Mouse (Mus musculus): Measurements from ENCODE around the gene Mark1. TPM values are rescaled to one million over a fixed set of nuclear protein-coding genes. Genes with fewer than 3 reads are reported as not detected.

Mark1 gene
- polyA plus RNA-seq, 1 experiment from 2014 or later = 15.0 TPM

- Histone ChIP-seq H3K9ac (replicated peaks; ENCODE audit: low read depth, low read length) (no peak overlapping the region), H3K4me2 (ENCODE audit: low read length) (no peak overlapping the region), H3K9me3 (ENCODE audit: control insufficient read depth, low read length) (no peaks in the 10 kb centered on the region), H3K36me3 (ENCODE audit: control insufficient read depth, insufficient read depth) (no peaks in the 10 kb centered on the region), H3K27ac (ENCODE audit: low read length) (no peak overlapping the region), H3K4me3 (replicated peaks; ENCODE audit: low read length) (no peak overlapping the region), H3K27me3 (replicated peaks; ENCODE audit: control insufficient read depth, insufficient read depth, low read length) (no peaks in the 10 kb centered on the region), H3K4me1 (replicated peaks; ENCODE audit: control insufficient read depth, insufficient read depth, low read length) (0 out of 2 replicates have a peak, but pooled peaks cover 4% of the 10 kb centered on the region)
- 41% methylated on average over 8 of the region's 8 CpGs for WGBS
- no peak for ATAC-seq
Measured at GRCm38 (mm10) chr1:184972214-184972776, 27.1 kb downstream of the Mark1 start.

GRCm38 (mm10) chr1:184969374-184969773, 30.0 kb downstream of the Mark1 start:
- Histone ChIP-seq H3K4me2 (ENCODE audit: low read length) (no peak overlapping the region), H3K27ac (ENCODE audit: low read length) (no peak overlapping the region), H3K4me1 (replicated peaks; ENCODE audit: control insufficient read depth, insufficient read depth, low read length) (peaks cover 14% of the 10 kb centered on the region), H3K27me3 (replicated peaks; ENCODE audit: control insufficient read depth, insufficient read depth, low read length) (no peaks in the 10 kb centered on the region), H3K36me3 (ENCODE audit: control insufficient read depth, insufficient read depth) (no peaks in the 10 kb centered on the region), H3K9ac (replicated peaks; ENCODE audit: low read depth, low read length) (no peak overlapping the region), H3K9me3 (ENCODE audit: control insufficient read depth, low read length) (no peaks in the 10 kb centered on the region), H3K4me3 (replicated peaks; ENCODE audit: low read length) (no peak overlapping the region)
- 91% methylated on average over 4 of the region's 4 CpGs for WGBS
- ATAC-seq = no peak

- Histone ChIP-seq H3K9me3 (ENCODE audit: control insufficient read depth, low read length) (peaks cover 6% of the 10 kb centered on the region), H3K4me2 (ENCODE audit: low read length) (no peak overlapping the region), H3K9ac (replicated peaks; ENCODE audit: low read depth, low read length) (no peak overlapping the region; the same call in 1 of the 2 replicates), H3K27me3 (replicated peaks; ENCODE audit: control insufficient read depth, insufficient read depth, low read length) (no peaks in the 10 kb centered on the region), H3K27ac (ENCODE audit: low read length) (no peak overlapping the region), H3K4me3 (replicated peaks; ENCODE audit: low read length) (no peak overlapping the region), H3K4me1 (replicated peaks; ENCODE audit: control insufficient read depth, insufficient read depth, low read length) (peaks cover 14% of the 10 kb centered on the region), H3K36me3 (ENCODE audit: control insufficient read depth, insufficient read depth) (no peaks in the 10 kb centered on the region; the same call in 1 of the 2 replicates)
- ATAC-seq = 0 out of 2 replicates have a peak, but pooled peaks have one; percentile 38
- 65% methylated on average over 12 of the region's 12 CpGs for WGBS
Measured at GRCm38 (mm10) chr1:184965682-184966360, 33.5 kb downstream of the Mark1 start.

DNA sequence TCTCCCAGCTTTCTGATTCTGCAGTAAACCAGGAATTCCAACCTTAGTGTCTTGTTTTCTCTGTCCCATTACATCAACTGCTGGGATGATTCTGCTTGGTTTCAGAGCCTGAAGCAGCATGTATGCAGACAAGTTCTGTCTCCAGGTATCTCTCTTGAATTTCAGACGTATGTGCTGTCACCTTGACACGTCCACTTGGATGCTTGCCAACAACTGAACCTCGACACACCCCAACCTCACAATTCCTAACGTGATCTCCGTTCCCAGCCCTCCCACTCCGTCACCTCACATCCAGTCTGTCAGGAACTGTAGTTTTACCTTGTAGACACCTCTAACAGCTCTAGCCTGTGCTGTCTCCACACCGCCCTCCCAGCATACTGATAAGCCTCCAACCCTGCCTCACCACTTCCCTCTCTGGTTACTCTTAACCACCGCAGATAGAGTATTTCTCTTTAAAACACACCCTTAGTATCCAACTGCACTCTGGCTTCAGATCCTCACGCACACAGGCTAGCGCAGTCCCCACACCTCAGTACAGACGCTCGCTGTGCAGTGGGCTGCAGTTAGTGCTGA, 36.2 kb downstream of the Mark1 start:
- H3K4me1 ChIP-seq (replicated peaks; ENCODE audit: control insufficient read depth, insufficient read depth, low read length) = peaks cover 13% of the 10 kb centered on the region
- no peak overlapping the region for H3K27ac ChIP-seq (ENCODE audit: low read length)
- 81% methylated on average over 12 of the region's 12 CpGs for WGBS
- no peaks in the 10 kb centered on the region; the same call in 1 of the 2 replicates for H3K36me3 ChIP-seq (ENCODE audit: control insufficient read depth, insufficient read depth)
- ATAC-seq = no peak
- H3K27me3 ChIP-seq (replicated peaks; ENCODE audit: control insufficient read depth, insufficient read depth, low read length) = no peaks in the 10 kb centered on the region
- H3K9ac ChIP-seq (replicated peaks; ENCODE audit: low read depth, low read length) = no peak overlapping the region
- H3K4me2 ChIP-seq (ENCODE audit: low read length) = no peak overlapping the region
- no peak overlapping the region for H3K4me3 ChIP-seq (replicated peaks; ENCODE audit: low read length)
- H3K9me3 ChIP-seq (ENCODE audit: control insufficient read depth, low read length) = peaks cover 6% of the 10 kb centered on the region

GRCm38 (mm10) chr1:184961853-184962252, 37.5 kb downstream of the Mark1 start:
- 89% methylated on average over 5 of the region's 5 CpGs for WGBS
- Histone ChIP-seq H3K27ac (ENCODE audit: low read length) (no peak overlapping the region), H3K9me3 (ENCODE audit: control insufficient read depth, low read length) (peaks cover 11% of the 10 kb centered on the region), H3K36me3 (ENCODE audit: control insufficient read depth, insufficient read depth) (no peaks in the 10 kb centered on the region; the same call in 1 of the 2 replicates), H3K4me3 (replicated peaks; ENCODE audit: low read length) (no peak overlapping the region), H3K9ac (replicated peaks; ENCODE audit: low read depth, low read length) (no peak overlapping the region), H3K27me3 (replicated peaks; ENCODE audit: control insufficient read depth, insufficient read depth, low read length) (no peaks in the 10 kb centered on the region), H3K4me1 (replicated peaks; ENCODE audit: control insufficient read depth, insufficient read depth, low read length) (peaks cover 13% of the 10 kb centered on the region), H3K4me2 (ENCODE audit: low read length) (no peak overlapping the region)
- no peak for ATAC-seq

- Histone ChIP-seq H3K27me3 (replicated peaks; ENCODE audit: control insufficient read depth, insufficient read depth, low read length) (no peaks in the 10 kb centered on the region), H3K36me3 (ENCODE audit: control insufficient read depth, insufficient read depth) (no peaks in the 10 kb centered on the region; the same call in 1 of the 2 replicates), H3K4me2 (ENCODE audit: low read length) (no peak overlapping the region), H3K9ac (replicated peaks; ENCODE audit: low read depth, low read length) (no peak overlapping the region), H3K9me3 (ENCODE audit: control insufficient read depth, low read length) (peaks cover 13% of the 10 kb centered on the region), H3K27ac (ENCODE audit: low read length) (no peak overlapping the region; the same call in 1 of the 2 replicates), H3K4me3 (replicated peaks; ENCODE audit: low read length) (no peak overlapping the region), H3K4me1 (replicated peaks; ENCODE audit: control insufficient read depth, insufficient read depth, low read length) (0 out of 2 replicates have a peak, but pooled peaks cover 4% of the 10 kb centered on the region)
- peak; percentile 58 for ATAC-seq
- WGBS = 66% methylated on average over 9 of the region's 9 CpGs
Measured at GRCm38 (mm10) chr1:184958818-184959217, 40.6 kb downstream of the Mark1 start.

- H3K27ac ChIP-seq (ENCODE audit: low read length) = no peak overlapping the region
- ATAC-seq = no peak
- no peaks in the 10 kb centered on the region for H3K27me3 ChIP-seq (replicated peaks; ENCODE audit: control insufficient read depth, insufficient read depth, low read length)
- WGBS = 85% methylated on average over 6 of the region's 6 CpGs
- no peak overlapping the region for H3K4me2 ChIP-seq (ENCODE audit: low read length)
- H3K36me3 ChIP-seq (ENCODE audit: control insufficient read depth, insufficient read depth) = no peaks in the 10 kb centered on the region; the same call in 1 of the 2 replicates
- H3K4me3 ChIP-seq (replicated peaks; ENCODE audit: low read length) = no peak overlapping the region
- 0 out of 2 replicates have a peak, but pooled peaks cover 4% of the 10 kb centered on the region for H3K4me1 ChIP-seq (replicated peaks; ENCODE audit: control insufficient read depth, insufficient read depth, low read length)
- peaks cover 13% of the 10 kb centered on the region for H3K9me3 ChIP-seq (ENCODE audit: control insufficient read depth, low read length)
- no peak overlapping the region for H3K9ac ChIP-seq (replicated peaks; ENCODE audit: low read depth, low read length)
Measured at GRCm38 (mm10) chr1:184958388-184958787, 41.0 kb downstream of the Mark1 start.

- no peak overlapping the region for H3K4me2 ChIP-seq (ENCODE audit: low read length)
- no peak overlapping the region for H3K9ac ChIP-seq (replicated peaks; ENCODE audit: low read depth, low read length)
- no peak overlapping the region for H3K4me3 ChIP-seq (replicated peaks; ENCODE audit: low read length)
- no peak for ATAC-seq
- H3K27ac ChIP-seq (ENCODE audit: low read length) = no peak overlapping the region
- H3K27me3 ChIP-seq (replicated peaks; ENCODE audit: control insufficient read depth, insufficient read depth, low read length) = no peaks in the 10 kb centered on the region
- H3K9me3 ChIP-seq (ENCODE audit: control insufficient read depth, low read length) = peaks cover under 1% of the 10 kb centered on the region
- 33% methylated on average over 5 of the region's 5 CpGs for WGBS
- no peaks in the 10 kb centered on the region for H3K36me3 ChIP-seq (ENCODE audit: control insufficient read depth, insufficient read depth)
- no peaks in the 10 kb centered on the region for H3K4me1 ChIP-seq (replicated peaks; ENCODE audit: control insufficient read depth, insufficient read depth, low read length)
Measured at GRCm38 (mm10) chr1:184951758-184952157, 47.6 kb downstream of the Mark1 start.

GRCm38 (mm10) chr1:184951057-184951456, 48.3 kb downstream of the Mark1 start:
- no peak overlapping the region for H3K27ac ChIP-seq (ENCODE audit: low read length)
- H3K9ac ChIP-seq (replicated peaks; ENCODE audit: low read depth, low read length) = no peak overlapping the region
- WGBS = 89% methylated on average over 11 of the region's 11 CpGs
- H3K4me3 ChIP-seq (replicated peaks; ENCODE audit: low read length) = no peak overlapping the region
- H3K4me1 ChIP-seq (replicated peaks; ENCODE audit: control insufficient read depth, insufficient read depth, low read length) = no peaks in the 10 kb centered on the region
- no peaks in the 10 kb centered on the region; the same call in 1 of the 2 replicates for H3K9me3 ChIP-seq (ENCODE audit: control insufficient read depth, low read length)
- no peaks in the 10 kb centered on the region for H3K27me3 ChIP-seq (replicated peaks; ENCODE audit: control insufficient read depth, insufficient read depth, low read length)
- H3K36me3 ChIP-seq (ENCODE audit: control insufficient read depth, insufficient read depth) = no peaks in the 10 kb centered on the region
- no peak for ATAC-seq
- H3K4me2 ChIP-seq (ENCODE audit: low read length) = no peak overlapping the region

Data from forebrain, embryonic 16.5 days (tissue).